Mouse (Mus musculus) CH12.LX (cell line): ENCODE measurements at regions not wholly inside any gene's neighbourhood (a gene's known extent, or its start where the extent isn't known, plus 50 kb on each side); places are given as distances from the start of the nearest gene placed in this dataset.

Experiments used
- CHD2 ChIP-seq: IDR thresholded peaks from 2 replicates; pipeline ENCODE4 v1.6.1; 2011; ENCODE audit warnings: low read length, improper control_type of control experiment
- CTCF ChIP-seq, 2 experiments: IDR thresholded peaks in 1 of 2; conservative IDR thresholded peaks in 1 of 2; 2 replicates each; pipeline ENCODE4 v1.5.1; 2011 to 2012; ENCODE audit warnings: low read depth in 2 of 2, low read length in 2 of 2, improper control_type of control experiment in 1 of 2, inconsistent platforms in 1 of 2, mild to moderate bottlenecking in 1 of 2, moderate library complexity in 1 of 2
- EP300 ChIP-seq: IDR thresholded peaks from 2 replicates; pipeline ENCODE4 v1.6.1; 2011; ENCODE audit warnings: low read length, improper control_type of control experiment
- HCFC1 ChIP-seq: IDR thresholded peaks from 2 replicates; pipeline ENCODE4 v1.6.1; 2012; ENCODE audit warnings: low read depth, mild to moderate bottlenecking, inconsistent platforms, low read length, improper control_type of control experiment
- MEF2A ChIP-seq: IDR thresholded peaks from 2 replicates; pipeline ENCODE4 v1.6.1; 2014; ENCODE audit warnings: low read depth, mild to moderate bottlenecking, inconsistent platforms, low read length, improper control_type of control experiment, borderline replicate concordance
- NELFE ChIP-seq: IDR thresholded peaks from 2 replicates; pipeline ENCODE4 v1.6.1; 2011; ENCODE audit warnings: low read depth, low read length, improper control_type of control experiment
- POLR2A ChIP-seq: IDR thresholded peaks from 2 replicates; pipeline ENCODE4 v1.6.1; 2011; ENCODE audit warnings: low read depth, mild to moderate bottlenecking, improper control_type of control experiment, low read length
- RCOR1 ChIP-seq: conservative IDR thresholded peaks from 2 replicates; pipeline ENCODE4 v1.6.1; 2012; ENCODE audit warnings: low read depth, mild to moderate bottlenecking, inconsistent platforms, low read length, improper control_type of control experiment
- ZNF384 ChIP-seq: IDR thresholded peaks from 2 replicates; pipeline ENCODE4 v1.6.1; 2012; ENCODE audit warnings: low read depth, low read length, improper control_type of control experiment, inconsistent platforms

DNA sequence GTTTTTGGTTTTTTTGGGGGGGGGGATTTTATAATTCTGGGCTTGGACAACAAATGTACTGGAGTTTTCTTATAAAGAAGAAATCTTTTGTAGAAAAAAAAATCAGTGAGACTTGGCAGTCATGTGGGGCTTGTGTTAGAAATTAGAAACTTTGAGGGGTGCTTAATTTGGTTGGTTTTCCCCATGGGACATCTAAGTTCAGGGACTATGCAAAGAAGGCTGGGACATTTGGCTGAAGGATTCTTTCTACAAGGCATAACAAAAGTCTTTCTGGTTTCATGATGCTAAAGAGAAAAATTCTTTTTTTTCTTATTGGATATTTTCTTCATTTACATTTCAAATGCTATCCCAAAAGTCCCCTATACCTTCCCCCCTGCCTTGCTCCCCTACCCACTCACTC lies 115.3 kb upstream of the Il6 start:
- no peak for TF ChIP-seq CTCF (conservative IDR thresholded peaks at IDR 0.05 in 1 of 2, IDR thresholded peaks at IDR 0.05 in 1 of 2; ENCODE audit: low read depth in 2 of 2, low read length in 2 of 2)
- no peak for TF ChIP-seq POLR2A
- TF ChIP-seq EP300: peak; percentile 81
- peak; percentile 87 for TF ChIP-seq ZNF384
- TF ChIP-seq NELFE: no peak
- TF ChIP-seq RCOR1: no peak
- peak; percentile 80 for TF ChIP-seq MEF2A
- peak; percentile 43; the same call in 1 of the 2 replicates for TF ChIP-seq CHD2
- TF ChIP-seq HCFC1: no peak
